Mouse (Mus musculus): ENCODE results near the gene Wdr61.

Gene Wdr61

GRCm38 (mm10) chr9:54676531-54676986 is 57.8 kb downstream of the Wdr61 start:
- peak; percentile 64 for DNase-seq (ENCODE audit: low spot score)

GRCm38 (mm10) chr9:54673887-54674286 is 60.4 kb downstream of the Wdr61 start:
- no peak for DNase-seq (ENCODE audit: low spot score)

GRCm38 (mm10) chr9:54671962-54672361 is 62.4 kb downstream of the Wdr61 start:
- DNase-seq (ENCODE audit: low spot score), result no peak

- DNase-seq (ENCODE audit: low spot score), result peak; percentile 73
Measured at GRCm38 (mm10) chr9:54668455-54668854, 65.9 kb downstream of the Wdr61 start.

GRCm38 (mm10) chr9:54666116-54666515 is 68.2 kb downstream of the Wdr61 start:
- no peak for DNase-seq (ENCODE audit: low spot score)
